Mouse (Mus musculus) kidney, postnatal 0 days (tissue): ENCODE measurements around the gene Cyp2c23. TPM values are rescaled to one million over a fixed set of nuclear protein-coding genes. Genes with fewer than 3 reads are reported as not detected.

Experiments
- ATAC-seq: fragments of 200-750 bp; cut with Nextera tagmentation; replicated peaks from 2 replicates; pipeline ENCODE4 v1.8.0; 2017; ENCODE audit warnings: low read depth, moderate number of reproducible peaks, moderate TSS enrichment, moderate library complexity; ENCODE audit not compliant: low FRiP score
- DNase-seq: peaks from one replicate; pipeline ENCODE4 v3.0.0-alpha.2; 2016; ENCODE audit warnings: low spot score
- H3K27ac ChIP-seq: fragments of 300-500 bp; sonication (generic); 2 replicates; pipeline ENCODE4 v1.5.1; 2014; ENCODE audit warnings: mild to moderate bottlenecking
- H3K27me3 ChIP-seq: fragments of 300-500 bp; sonication (generic); 2 replicates; pipeline ENCODE4 v1.6.1; 2014; ENCODE audit warnings: low read length, mixed read lengths; ENCODE audit not compliant: insufficient read depth
- H3K36me3 ChIP-seq: fragments of 300-500 bp; sonication (generic); 2 replicates; pipeline ENCODE4 v1.6.1; 2014; ENCODE audit warnings: low read length, mixed read lengths; ENCODE audit not compliant: insufficient read depth
- H3K4me1 ChIP-seq: fragments of 300-500 bp; sonication (generic); replicated peaks from 2 replicates; pipeline ENCODE4 v1.6.1; 2014; ENCODE audit warnings: antibody characterized with exemption, low read length, mixed read lengths; ENCODE audit not compliant: insufficient read depth
- H3K4me2 ChIP-seq: fragments of 300-500 bp; sonication (generic); 2 replicates; pipeline ENCODE4 v1.6.1; 2014; ENCODE audit warnings: mild to moderate bottlenecking, low read length, moderate library complexity, mixed read lengths
- H3K4me3 ChIP-seq: fragments of 300-500 bp; sonication (generic); replicated peaks from 2 replicates; pipeline ENCODE4 v1.5.1; 2014; ENCODE audit warnings: low read depth, low read length
- H3K9ac ChIP-seq: fragments of 300-500 bp; sonication (generic); 2 replicates; pipeline ENCODE4 v1.6.1; 2014; ENCODE audit warnings: low read depth, low read length
- H3K9me3 ChIP-seq: fragments of 300-500 bp; sonication (generic); replicated peaks from 2 replicates; pipeline ENCODE4 v1.6.1; 2016; ENCODE audit warnings: low read length, inconsistent platforms, mixed read lengths
- CTCF ChIP-seq: IDR thresholded peaks from 2 replicates; pipeline ENCODE4 v1.5.1; 2016; ENCODE audit warnings: antibody characterized with exemption, low read depth, mild to moderate bottlenecking, moderate library complexity
- WGBS: fragments of 180-500 bp; shearing (Covaris S2); extraction: QIAGEN DNeasy Blood & Tissue Kit; methylation state at CpG from one replicate; pipeline ENCODE4 v1.1.7; 2014; 5-methylcytosine and 5-hydroxymethylcytosine counted together
- polyA plus RNA-seq: library from polyadenylated mRNA; unstranded; fragments of >200 nt; fragmentation: Nextera tagmentation; extraction: Ambion mirVana; gene quantifications from 2 replicates; pipeline ENCODE4 v1.2.1, GENCODE M21; 2015

Gene Cyp2c23
- polyA plus RNA-seq, 1 experiment from 2014 or later = 1.7 TPM

- no peak overlapping the region for H3K4me2 ChIP-seq
- no peaks in the 10 kb centered on the region for H3K9me3 ChIP-seq
- H3K36me3 ChIP-seq = no peaks in the 10 kb centered on the region
- DNase-seq = no peak
- H3K4me3 ChIP-seq = no peak overlapping the region
- no peaks in the 10 kb centered on the region for H3K27me3 ChIP-seq
- peaks cover 6% of the 10 kb centered on the region; the same call in 1 of the 2 replicates for H3K4me1 ChIP-seq
- H3K27ac ChIP-seq = no peak overlapping the region
- no peak for ATAC-seq
- H3K9ac ChIP-seq = no peak overlapping the region
- TF ChIP-seq CTCF = peak; percentile 53
- 89% methylated on average over 2 of the region's 2 CpGs for WGBS
Observed at GRCm38 (mm10) chr19:43961185-43961584, 67.8 kb downstream of the Cyp2c23 start.

GRCm38 (mm10) chr19:43960014-43960413 is 69.0 kb downstream of the Cyp2c23 start:
- WGBS = 78% methylated on average over 11 of the region's 11 CpGs
- Histone ChIP-seq H3K36me3 (no peaks in the 10 kb centered on the region), H3K4me2 (no peak overlapping the region), H3K4me3 (no peak overlapping the region), H3K27me3 (no peaks in the 10 kb centered on the region), H3K9me3 (no peaks in the 10 kb centered on the region), H3K9ac (no peak overlapping the region), H3K4me1 (peaks cover 6% of the 10 kb centered on the region; the same call in 1 of the 2 replicates), H3K27ac (no peak overlapping the region)
- TF ChIP-seq CTCF = no peak
- ATAC-seq = no peak
- DNase-seq = no peak

GRCm38 (mm10) chr19:43959162-43959561 is 69.8 kb downstream of the Cyp2c23 start:
- peaks cover 6% of the 10 kb centered on the region; the same call in 1 of the 2 replicates for H3K4me1 ChIP-seq
- H3K9ac ChIP-seq = no peak overlapping the region
- 14% methylated on average over 2 of the region's 2 CpGs for WGBS
- no peaks in the 10 kb centered on the region for H3K27me3 ChIP-seq
- TF ChIP-seq CTCF = peak; percentile 94
- peak; percentile 40 for ATAC-seq
- H3K36me3 ChIP-seq = no peaks in the 10 kb centered on the region
- H3K27ac ChIP-seq = no peak overlapping the region
- H3K4me3 ChIP-seq = no peak overlapping the region
- no peak overlapping the region for H3K4me2 ChIP-seq
- DNase-seq = peak; percentile 80
- H3K9me3 ChIP-seq = no peaks in the 10 kb centered on the region

- no peak for TF ChIP-seq CTCF
- no peak for DNase-seq
- no peak for ATAC-seq
- Histone ChIP-seq H3K9me3 (no peaks in the 10 kb centered on the region), H3K9ac (no peak overlapping the region), H3K4me3 (no peak overlapping the region), H3K27ac (no peak overlapping the region), H3K36me3 (no peaks in the 10 kb centered on the region), H3K27me3 (no peaks in the 10 kb centered on the region), H3K4me1 (peaks cover 3% of the 10 kb centered on the region; the same call in 1 of the 2 replicates), H3K4me2 (no peak overlapping the region)
- WGBS = 80% methylated on average over 4 of the region's 4 CpGs
Observed at GRCm38 (mm10) chr19:43957881-43958280, 71.1 kb downstream of the Cyp2c23 start.

- Histone ChIP-seq H3K4me1 (no peaks in the 10 kb centered on the region), H3K27ac (no peak overlapping the region), H3K27me3 (no peaks in the 10 kb centered on the region), H3K4me3 (no peak overlapping the region), H3K36me3 (no peaks in the 10 kb centered on the region), H3K9me3 (no peaks in the 10 kb centered on the region), H3K4me2 (no peak overlapping the region), H3K9ac (no peak overlapping the region)
- 8% methylated on average over 4 of the region's 4 CpGs for WGBS
- ATAC-seq (no peak), DNase-seq (peak; percentile 77)
- TF ChIP-seq CTCF = no peak
Observed at GRCm38 (mm10) chr19:43957402-43957801, 71.6 kb downstream of the Cyp2c23 start.

GRCm38 (mm10) chr19:43955266-43955665 is 73.7 kb downstream of the Cyp2c23 start:
- no peaks in the 10 kb centered on the region for H3K4me1 ChIP-seq
- TF ChIP-seq CTCF = no peak
- no peaks in the 10 kb centered on the region for H3K36me3 ChIP-seq
- WGBS = 65% methylated on average over 5 of the region's 5 CpGs
- H3K4me3 ChIP-seq = no peak overlapping the region
- H3K4me2 ChIP-seq = no peak overlapping the region
- H3K9me3 ChIP-seq = no peaks in the 10 kb centered on the region
- H3K27ac ChIP-seq = no peak overlapping the region
- ATAC-seq (no peak; the same call in 1 of the 2 replicates), DNase-seq (no peak)
- no peak overlapping the region for H3K9ac ChIP-seq
- H3K27me3 ChIP-seq = no peaks in the 10 kb centered on the region

Other genes starting within 250 kb of the Cyp2c23 start
- 7.4 and 7.9 TPM in 2 replicates for gene Abcc2, start 247.0 kb downstream of the Cyp2c23 start, polyA plus RNA-seq
- gene Dnmbp, start 89.0 kb downstream of the Cyp2c23 start, polyA plus RNA-seq = 19.2 and 20.7 TPM in 2 replicates
- gene Cpn1, start 42.7 kb downstream of the Cyp2c23 start, polyA plus RNA-seq = 82.1 and 94.2 TPM in 2 replicates
- 44.4 and 47.5 TPM in 2 replicates for gene Erlin1, start 40.6 kb upstream of the Cyp2c23 start, polyA plus RNA-seq
- 43.3 and 47.5 TPM in 2 replicates for gene Chuk, start 78.3 kb upstream of the Cyp2c23 start, polyA plus RNA-seq
- gene Cwf19l1, start 106.7 kb upstream of the Cyp2c23 start, polyA plus RNA-seq = 23.7 and 24.1 TPM in 2 replicates
- 89.6 and 93.1 TPM in 2 replicates for gene Bloc1s2, start 117.2 kb upstream of the Cyp2c23 start, polyA plus RNA-seq
- 0.08 TPM in 1 of 2 replicates, not detected in the other for gene Pkd2l1, start 163.2 kb upstream of the Cyp2c23 start, polyA plus RNA-seq
- 0.28 and 0.66 TPM in 2 replicates for gene Scd3, start 174.1 kb upstream of the Cyp2c23 start, polyA plus RNA-seq